Mouse (Mus musculus): ENCODE results near the gene Prom1.

DNA sequence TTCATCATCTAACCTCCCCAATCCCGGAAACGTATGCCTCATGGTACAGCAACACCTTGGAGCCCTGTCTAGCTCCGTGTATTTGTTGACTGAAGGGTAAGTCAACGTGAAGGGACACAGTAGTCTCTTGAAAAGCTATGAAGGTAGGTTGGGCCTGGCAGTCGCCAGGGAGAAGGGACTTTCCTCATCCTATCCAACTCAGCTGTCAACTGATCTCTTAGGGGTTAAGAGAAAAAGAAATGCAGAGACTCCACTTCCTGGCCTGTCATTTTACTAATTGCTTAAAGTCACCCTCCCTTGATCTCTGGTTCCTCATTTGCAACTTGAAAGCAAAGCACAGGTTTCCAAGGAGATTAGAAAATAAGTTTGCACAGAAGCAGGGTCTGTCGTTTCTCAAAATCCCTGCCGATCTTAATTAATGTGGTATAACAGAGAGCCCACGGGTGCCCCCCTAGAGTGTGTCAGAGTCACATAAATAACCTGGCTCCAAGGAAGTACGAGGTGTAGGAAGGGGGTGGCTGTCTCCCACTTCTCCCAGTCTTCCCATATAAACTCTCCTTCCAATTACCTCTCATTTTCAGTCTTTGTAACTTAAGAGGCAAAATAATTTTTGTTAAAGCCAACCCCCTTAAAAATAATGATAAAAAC is 154.4 kb downstream of the Prom1 start:
- TF ChIP-seq CTCF (IDR thresholded peaks at IDR 0.05; ENCODE audit: extremely low read depth, insufficient read length, insufficient replicate concordance, low read depth, low read length) (no peak), POLR2A (IDR thresholded peaks at IDR 0.05; ENCODE audit: low read depth, low read length) (no peak)
